Mouse (Mus musculus): ENCODE measurements at regions not wholly inside any gene's neighbourhood (a gene's known extent, or its start where the extent isn't known, plus 50 kb on each side); places are given as distances from the start of the nearest gene placed in this dataset.

GRCm38 (mm10) chr1:81671725-81672124 lies 561.2 kb upstream of the Gm9747 start:
- no peak for TF ChIP-seq CTCF (IDR thresholded peaks at IDR 0.05; ENCODE audit: low read depth, low read length)
- TF ChIP-seq EP300 (IDR thresholded peaks at IDR 0.05; ENCODE audit: insufficient read depth, low read depth, low read length): no peak
- TF ChIP-seq POLR2A (IDR thresholded peaks at IDR 0.05; ENCODE audit: insufficient read depth, low read length): no peak

Data from ES-Bruce4 (cell line).